Mouse (Mus musculus) adrenal gland, adult 2 months (tissue): Measurements from ENCODE around the gene Gm20696. TPM values are rescaled to one million over a fixed set of nuclear protein-coding genes. Genes with fewer than 3 reads are reported as not detected.

Experiments used
- DNase-seq: peaks from one replicate; pipeline ENCODE4 v3.0.0; 2021
- polyA plus RNA-seq: library from polyadenylated mRNA; depleted of rRNA; stranded (reverse); fragments of >200 nt; gene quantifications from 2 replicates; pipeline ENCODE4 v1.2.3, GENCODE M21; 2012
- total RNA-seq, 2 experiments: library from RNA; stranded (reverse); gene quantifications; 2 replicates each; pipeline ENCODE4 v1.2.3; 2021

Gene Gm20696
- total and polyA plus RNA-seq, 3 experiments: 1.8 to 3.0 (median 2.3) TPM

DNA sequence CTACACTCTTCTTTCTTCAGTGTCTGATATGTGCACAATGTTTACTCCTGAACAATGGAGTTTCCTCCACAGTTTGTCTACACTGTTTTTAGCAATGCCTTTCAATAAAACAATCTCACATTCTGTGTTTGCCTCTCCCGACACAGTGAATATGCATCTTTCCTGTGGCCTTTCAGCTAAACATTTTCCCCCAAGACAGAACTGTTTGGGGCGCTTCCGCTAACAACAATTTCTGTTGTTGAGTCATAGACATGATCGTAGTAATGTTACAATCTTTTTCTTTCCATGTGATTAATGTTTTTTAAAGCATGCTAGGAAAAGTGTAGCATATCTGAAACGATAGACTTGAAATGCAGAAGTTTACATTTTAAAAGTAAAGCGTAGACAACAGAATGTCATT lies 338.5 kb downstream of the Gm20696 start:
- DNase-seq: no peak

GRCm38 (mm10) chr6:99327721-99328120 lies 338.9 kb downstream of the Gm20696 start:
- DNase-seq: peak; percentile 29

- no peak for DNase-seq
Measured at GRCm38 (mm10) chr6:99325881-99326280, 340.7 kb downstream of the Gm20696 start.

- no peak for DNase-seq
Measured at GRCm38 (mm10) chr6:99325461-99325860, 341.1 kb downstream of the Gm20696 start.

DNA sequence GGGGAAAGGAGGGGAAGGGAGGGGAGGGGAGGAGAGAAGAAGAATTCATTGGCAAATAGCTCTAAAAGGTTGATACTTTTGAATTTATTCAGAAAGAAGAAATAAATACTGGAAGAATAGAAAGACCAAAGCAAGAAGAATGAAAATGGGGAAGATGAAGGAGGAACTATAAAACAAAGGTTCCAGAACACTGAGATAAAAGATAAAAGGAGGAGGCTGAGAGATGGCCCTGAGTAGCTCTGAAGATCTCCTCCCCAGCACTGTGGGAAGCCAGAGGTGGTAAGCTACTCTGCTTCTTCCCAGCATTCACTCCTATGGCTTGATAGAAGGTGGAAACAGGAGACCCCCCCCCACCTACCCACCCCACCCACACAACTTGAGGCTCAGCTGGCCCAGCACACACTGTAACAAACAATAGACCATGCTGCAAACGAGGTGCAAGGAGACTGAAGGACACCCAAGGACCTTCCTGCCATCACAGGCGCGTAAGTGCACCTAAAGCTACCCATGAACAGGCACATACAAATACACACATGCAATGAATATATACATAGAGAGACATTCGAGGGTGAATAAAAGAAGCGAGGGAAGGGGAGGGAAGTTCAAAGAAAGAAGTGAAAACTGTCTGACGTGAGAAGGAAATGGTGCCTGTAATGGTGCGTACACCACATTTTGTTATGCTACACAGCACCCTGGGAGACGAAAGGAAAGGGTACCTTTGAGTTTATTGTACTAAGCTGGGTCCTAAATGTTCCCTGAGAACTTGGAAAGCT lies 344.3 kb downstream of the Gm20696 start:
- no peak for DNase-seq

DNA sequence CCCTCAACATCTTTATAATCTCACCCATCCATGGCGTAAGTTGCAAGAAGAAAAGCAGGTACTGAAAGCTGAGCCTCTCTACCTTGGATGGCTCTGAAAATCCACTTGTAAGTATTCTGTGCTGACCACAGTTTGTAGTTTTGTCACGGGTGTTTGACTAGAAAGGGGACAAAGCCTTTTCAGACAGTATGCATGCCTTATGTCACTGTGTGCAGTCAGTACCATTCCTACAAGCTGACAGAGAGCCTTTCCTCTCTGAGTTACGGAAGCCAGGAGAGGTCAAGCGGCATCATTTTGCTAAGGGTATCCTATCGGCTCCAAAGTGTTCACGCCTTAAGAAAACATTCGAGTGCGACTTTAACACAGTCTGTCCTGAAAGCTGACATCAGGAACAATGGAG lies 346.2 kb downstream of the Gm20696 start:
- no peak for DNase-seq

GRCm38 (mm10) chr6:99319415-99320405 lies 346.9 kb downstream of the Gm20696 start:
- no peak for DNase-seq

- no peak for DNase-seq
Measured at GRCm38 (mm10) chr6:99314746-99315145, 351.9 kb downstream of the Gm20696 start.

DNA sequence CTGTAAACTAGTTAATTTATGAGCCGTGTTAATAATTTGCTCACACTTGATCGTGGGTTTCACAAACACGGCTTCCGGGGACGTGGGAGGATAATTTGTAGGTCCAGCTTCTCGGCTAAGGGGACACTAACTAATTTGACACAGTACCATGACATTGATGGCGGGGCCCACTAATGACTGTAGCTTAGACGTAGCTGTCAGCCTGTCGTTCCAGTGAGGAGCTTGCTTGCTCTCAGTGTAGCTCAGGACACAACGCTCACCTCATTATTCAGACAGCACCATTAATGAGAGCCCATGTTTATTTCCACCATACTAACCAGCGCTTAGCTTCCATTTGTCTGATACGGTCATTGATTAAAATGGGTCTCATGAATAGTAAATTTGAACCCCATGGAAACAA lies 356.1 kb downstream of the Gm20696 start:
- no peak for DNase-seq

GRCm38 (mm10) chr6:99310171-99310500 lies 356.5 kb downstream of the Gm20696 start:
- DNase-seq: no peak

- DNase-seq: no peak
Measured at GRCm38 (mm10) chr6:99309466-99310170, 357.0 kb downstream of the Gm20696 start.

- no peak for DNase-seq
Measured at GRCm38 (mm10) chr6:99305751-99306150, 360.8 kb downstream of the Gm20696 start.

DNA sequence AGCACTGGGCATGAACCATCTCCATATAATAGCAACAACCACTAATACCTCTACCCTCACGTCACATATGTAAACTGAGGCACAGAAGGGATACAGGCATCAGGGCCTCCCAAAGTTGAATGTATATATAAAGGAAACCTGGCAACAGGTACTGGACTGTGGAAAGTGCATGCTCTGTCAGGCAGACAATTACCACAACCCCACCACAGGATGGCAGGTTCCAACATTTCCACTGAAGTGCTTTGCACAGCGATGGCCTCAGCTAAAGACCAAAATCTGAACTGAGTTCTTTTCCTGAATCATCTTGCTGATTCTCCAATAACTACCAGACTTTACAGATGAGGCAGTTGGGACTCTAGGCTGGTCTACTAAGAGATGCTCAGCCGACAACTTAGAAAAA lies 361.4 kb downstream of the Gm20696 start:
- no peak for DNase-seq

DNA sequence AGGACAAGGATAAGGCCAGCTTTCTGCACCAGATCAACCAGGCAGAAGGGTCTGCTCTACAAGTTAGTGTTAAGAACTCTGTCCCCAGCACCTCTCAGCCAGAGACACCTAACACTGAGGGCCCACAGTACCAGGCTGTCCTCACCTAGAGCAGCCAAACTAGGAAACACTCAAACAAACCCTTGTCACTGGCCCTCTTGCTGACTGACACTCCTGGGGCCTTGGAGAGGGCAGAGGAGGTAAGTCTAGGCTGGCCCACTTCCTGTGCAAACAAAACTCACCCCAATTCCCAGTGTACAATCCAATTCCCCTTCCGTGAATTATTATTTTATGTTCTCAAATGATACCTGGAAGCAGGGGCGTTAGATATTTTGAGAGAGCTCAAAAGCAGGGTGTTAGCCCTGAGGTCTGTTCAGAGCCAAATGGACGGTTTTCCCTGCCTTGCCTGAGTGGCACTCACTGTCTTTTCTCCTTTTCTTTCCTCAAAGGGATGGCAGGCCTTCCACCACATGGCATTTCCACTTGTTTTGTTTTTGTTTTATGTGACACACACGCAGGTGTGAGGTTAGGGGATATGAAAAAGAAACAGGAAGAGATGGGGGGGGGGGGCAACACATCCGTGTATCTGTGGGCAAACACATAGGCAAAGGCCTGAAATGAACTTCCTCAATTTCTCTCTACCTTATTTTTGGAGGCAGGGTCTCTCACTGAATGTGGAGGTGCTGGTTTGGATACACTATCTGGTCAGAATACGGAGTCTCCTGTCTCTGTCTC lies 363.7 kb downstream of the Gm20696 start:
- DNase-seq: no peak

- no peak for DNase-seq
Measured at GRCm38 (mm10) chr6:99301923-99302322, 364.7 kb downstream of the Gm20696 start.

DNA sequence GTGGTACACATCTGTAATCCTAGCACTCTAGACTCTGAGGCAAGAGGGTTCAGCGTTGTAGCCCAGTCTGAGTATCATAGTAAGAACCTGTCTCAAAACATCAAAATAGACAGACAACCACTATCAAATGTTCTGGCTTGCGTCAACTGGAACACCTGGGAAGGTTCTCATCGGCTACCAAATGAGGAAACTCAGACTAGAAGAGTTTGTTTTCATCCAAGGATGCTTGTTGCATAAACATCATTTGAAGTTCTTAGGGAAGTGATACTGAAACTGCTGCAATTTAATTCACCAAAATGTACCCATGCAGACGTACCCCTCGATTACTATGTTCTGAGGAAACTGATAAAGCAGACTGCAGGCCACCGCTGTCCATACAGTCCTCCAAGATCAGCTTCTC lies 366.4 kb downstream of the Gm20696 start:
- DNase-seq: no peak

GRCm38 (mm10) chr6:99299196-99299595 lies 367.4 kb downstream of the Gm20696 start:
- no peak for DNase-seq

GRCm38 (mm10) chr6:99297535-99297934 lies 369.1 kb downstream of the Gm20696 start:
- no peak for DNase-seq

DNA sequence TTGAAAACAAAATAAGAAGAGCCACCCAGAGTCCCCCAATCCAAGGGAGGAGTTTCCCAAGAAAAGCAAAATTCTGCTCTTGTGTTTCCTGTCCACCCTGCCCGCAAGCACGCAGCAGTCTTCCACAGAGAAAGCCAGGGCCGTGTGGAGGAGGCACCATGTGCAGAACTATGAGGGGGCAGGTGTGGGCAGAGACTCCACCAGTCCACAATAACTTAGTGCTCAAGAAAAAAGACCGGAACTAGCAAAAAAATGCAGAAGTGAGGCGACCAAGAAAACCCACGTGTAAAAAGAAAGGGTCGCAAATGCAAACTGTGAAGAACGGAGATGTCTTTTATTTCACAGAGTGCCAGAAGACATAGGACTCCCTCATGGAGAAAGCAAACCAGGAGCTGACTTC lies 371.1 kb downstream of the Gm20696 start:
- no peak for DNase-seq

GRCm38 (mm10) chr6:99289220-99289619 lies 377.4 kb downstream of the Gm20696 start:
- DNase-seq: no peak

DNA sequence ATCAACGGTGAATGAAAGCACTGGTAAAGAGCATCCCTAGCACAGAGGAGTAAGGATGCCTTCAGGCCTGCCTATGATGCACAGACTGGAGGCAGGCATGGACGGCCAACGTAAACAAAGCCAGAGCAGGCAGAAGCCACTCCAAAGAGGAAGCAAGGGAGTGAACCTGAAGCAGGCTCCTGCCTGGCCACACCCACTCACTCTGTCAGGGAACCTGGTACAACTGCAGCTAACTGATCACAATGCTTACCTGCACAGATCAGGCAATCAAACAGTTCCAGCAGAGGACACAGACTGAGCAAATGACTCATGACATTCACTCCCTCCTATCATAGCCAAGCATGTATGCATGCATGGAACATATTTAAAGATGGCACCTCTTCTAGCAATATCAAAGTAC lies 381.6 kb downstream of the Gm20696 start:
- DNase-seq: no peak

GRCm38 (mm10) chr6:99284019-99284418 lies 382.6 kb downstream of the Gm20696 start:
- no peak for DNase-seq
